In genomic region chr7:36696406-36697117, GRCm38 (mm10) we compare ENCODE assay signal across 8 mouse cellular contexts. TPM values are rescaled to one million over a fixed set of nuclear protein-coding genes. Genes with fewer than 3 reads are reported as not detected.
DNase-seq lines count a peak whose midpoint lies in the region; ATAC-seq and TF ChIP-seq lines count a peak whose summit lies in the region.

No protein-coding gene starts in this region.

- no peak overlapping the region for H3K27ac ChIP-seq in bone marrow macrophage, adult 2 months (ENCODE audit: insufficient read depth, low read depth, low read length)
- peak overlapping the region; percentile 70 for H3K27ac ChIP-seq in embryonic fibroblast, embryonic 13.5 days (ENCODE audit: insufficient read depth, low read length)
- H3K27ac ChIP-seq in heart, embryonic 16.5 days (ENCODE audit: low read length) = peak overlapping the region; percentile 30; the same call in 1 of the 2 replicates
- H3K27ac ChIP-seq in lung, postnatal 0 days (ENCODE audit: low read length) = peak overlapping the region; percentile 85

- peaks cover 53% of the 10 kb centered on the region for H3K27me3 ChIP-seq in heart, embryonic 16.5 days (ENCODE audit: control insufficient read depth, insufficient read depth, low read length)
- H3K27me3 ChIP-seq in lung, postnatal 0 days (replicated peaks; ENCODE audit: insufficient read depth, low read length) = peaks cover 20% of the 10 kb centered on the region

- TF ChIP-seq EP300 in lung, postnatal 0 days (IDR thresholded peaks at IDR 0.05) = no peak

- H3K4me2 ChIP-seq in heart, embryonic 16.5 days (ENCODE audit: low read depth, low read length) = peak overlapping the region; percentile 98
- peak overlapping the region; percentile 71 for H3K4me2 ChIP-seq in lung, postnatal 0 days (replicated peaks; ENCODE audit: low read depth, low read length)

- under 1% methylated on average over 47 of the region's 62 CpGs for WGBS in heart, embryonic 16.5 days
- WGBS in lung, postnatal 0 days = 2% methylated on average over 51 of the region's 62 CpGs

- no peak for TF ChIP-seq CTCF in bone marrow macrophage, adult 2 months (IDR thresholded peaks at IDR 0.05; ENCODE audit: low read depth, low read length)
- TF ChIP-seq CTCF in embryonic fibroblast, embryonic 13.5 days (IDR thresholded peaks at IDR 0.05; ENCODE audit: borderline replicate concordance, insufficient read depth, low read length) = no peak
- no peak for TF ChIP-seq CTCF in lung, postnatal 0 days (IDR thresholded peaks at IDR 0.05)

- H3K9me3 ChIP-seq in heart, embryonic 16.5 days (replicated peaks; ENCODE audit: control insufficient read depth, low read length) = no peaks in the 10 kb centered on the region
- H3K9me3 ChIP-seq in lung, postnatal 0 days (ENCODE audit: low read length) = no peaks in the 10 kb centered on the region

- ATAC-seq in heart, embryonic 16.5 days (replicated peaks; ENCODE audit: extremely low read depth, insufficient read depth, low FRiP score) = peak; percentile 30
- ATAC-seq in lung, postnatal 0 days = peak; percentile 29

- H3K9ac ChIP-seq in heart, embryonic 16.5 days (ENCODE audit: low read length) = peak overlapping the region; percentile 85
- peak overlapping the region; percentile 46 for H3K9ac ChIP-seq in lung, postnatal 0 days (replicated peaks; ENCODE audit: low read depth)

- peak; percentile 72 for DNase-seq in NIH3T3 (ENCODE audit: low read depth)
- DNase-seq in kidney, postnatal 14 days = peak; percentile 80
- DNase-seq in lung, postnatal 0 days (ENCODE audit: low spot score) = peak; percentile 68
- peak; percentile 84 for DNase-seq in retina, postnatal 1 day
- no peak for DNase-seq in spleen, postnatal 4 days (ENCODE audit: low spot score in 2 of 2)

- no peak for TF ChIP-seq POLR2A in bone marrow macrophage, adult 2 months (IDR thresholded peaks at IDR 0.05; ENCODE audit: borderline replicate concordance, low read depth, low read length)
- no peak; the same call in 1 of the 2 replicates for TF ChIP-seq POLR2A in embryonic fibroblast, embryonic 13.5 days (IDR thresholded peaks at IDR 0.05; ENCODE audit: low read depth, low read length)

- H3K4me1 ChIP-seq in bone marrow macrophage, adult 2 months (ENCODE audit: control insufficient read depth, insufficient read depth, low read length) = no peaks in the 10 kb centered on the region
- H3K4me1 ChIP-seq in embryonic fibroblast, embryonic 13.5 days (ENCODE audit: control insufficient read depth, insufficient read depth, low read length) = no peaks in the 10 kb centered on the region
- peaks cover 15% of the 10 kb centered on the region for H3K4me1 ChIP-seq in heart, embryonic 16.5 days (ENCODE audit: control insufficient read depth, insufficient read depth, low read length)
- no peaks in the 10 kb centered on the region; the same call in 1 of the 2 replicates for H3K4me1 ChIP-seq in lung, postnatal 0 days (ENCODE audit: insufficient read depth, low read depth, low read length)

- H3K36me3 ChIP-seq in heart, embryonic 16.5 days (ENCODE audit: control insufficient read depth, insufficient read depth) = no peaks in the 10 kb centered on the region
- no peaks in the 10 kb centered on the region for H3K36me3 ChIP-seq in lung, postnatal 0 days (ENCODE audit: insufficient read depth, low read length)

- H3K4me3 ChIP-seq in bone marrow macrophage, adult 2 months (ENCODE audit: insufficient read depth, low read length) = peak overlapping the region; percentile 20; the same call in 1 of the 2 replicates
- peak overlapping the region; percentile 69 for H3K4me3 ChIP-seq in embryonic fibroblast, embryonic 13.5 days (ENCODE audit: insufficient read depth, low read length)
- H3K4me3 ChIP-seq in heart, embryonic 16.5 days (ENCODE audit: low read length) = peak overlapping the region; percentile 85
- H3K4me3 ChIP-seq in lung, postnatal 0 days (ENCODE audit: low read depth, low read length) = peak overlapping the region; percentile 74

RNA-seq across cellular contexts. Expression of gene Tshz3, which starts 1.4 kb away (rescaled TPM):
- polyA plus RNA-seq in bone marrow macrophage, adult 2 months (2012; ENCODE audit: insufficient read depth, insufficient read length, missing spikeins) = 0.16 and 0.21 TPM in 2 replicates
- 12.8 and 14.0 TPM in 2 replicates for polyA plus RNA-seq in embryonic fibroblast, embryonic 13.5 days (2011; ENCODE audit: insufficient read length, low read depth, missing spikeins)
- 3.2 and 3.7 TPM in 2 replicates for polyA plus RNA-seq in heart, embryonic 16.5 days (2015; fragmentation: Nextera tagmentation; extraction: Ambion mirVana)
- 4.1 and 5.8 TPM in 2 replicates for polyA plus RNA-seq in lung, postnatal 0 days (2015; fragmentation: Nextera tagmentation; extraction: Ambion mirVana)

Comparison
In these comparisons a context has a peak if more than half of its experiments do, and no peak if none do; other contexts are left out.
1. DNase-seq: peak in NIH3T3 (single experiment), kidney, postnatal 14 days (single experiment), lung, postnatal 0 days (single experiment) and retina, postnatal 1 day (single experiment); none in spleen, postnatal 4 days (0 of 2).
2. H3K4me3 ChIP-seq: peak in every context shown above with its lines; median percentile 85 in heart, embryonic 16.5 days; 74 in lung, postnatal 0 days; 69 in embryonic fibroblast, embryonic 13.5 days; 20 in bone marrow macrophage, adult 2 months.